Mouse (Mus musculus) heart, postnatal 0 days (tissue): Measurements from ENCODE around the gene Dph3. TPM values are rescaled to one million over a fixed set of nuclear protein-coding genes. Genes with fewer than 3 reads are reported as not detected.

Experiments used
- ATAC-seq: fragments of 200-750 bp; cut with Nextera tagmentation; 2 replicates; pipeline ENCODE4 v1.8.0; 2017; ENCODE audit warnings: low read depth, moderate number of reproducible peaks, moderate library complexity; ENCODE audit not compliant: insufficient read depth
- DNase-seq: peaks from one replicate; pipeline ENCODE4 v3.0.0-alpha.2; 2016; ENCODE audit warnings: low spot score
- H3K27ac ChIP-seq: fragments of 300-500 bp; sonication (generic); 2 replicates; pipeline ENCODE4 v1.5.1; 2014; ENCODE audit warnings: low read depth, mild to moderate bottlenecking
- H3K27me3 ChIP-seq: fragments of 300-500 bp; sonication (generic); 2 replicates; pipeline ENCODE4 v1.6.1; 2014; ENCODE audit warnings: low read length, mixed read lengths; ENCODE audit not compliant: control insufficient read depth, insufficient read depth
- H3K36me3 ChIP-seq: fragments of 300-500 bp; sonication (generic); replicated peaks from 2 replicates; pipeline ENCODE4 v1.6.1; 2014; ENCODE audit warnings: low read length, mixed read lengths; ENCODE audit not compliant: control insufficient read depth, insufficient read depth
- H3K4me1 ChIP-seq: fragments of 300-500 bp; sonication (generic); 2 replicates; pipeline ENCODE4 v1.6.1; 2014; ENCODE audit warnings: antibody characterized with exemption; ENCODE audit not compliant: control insufficient read depth, insufficient read depth
- H3K4me2 ChIP-seq: fragments of 300-500 bp; sonication (generic); 2 replicates; pipeline ENCODE4 v1.6.1; 2014; ENCODE audit warnings: low read depth, mild to moderate bottlenecking, low read length, moderate library complexity
- H3K4me3 ChIP-seq: fragments of 300-500 bp; sonication (generic); 2 replicates; pipeline ENCODE4 v1.5.1; 2014; ENCODE audit warnings: low read depth, low read length
- H3K9ac ChIP-seq: fragments of 300-500 bp; sonication (generic); replicated peaks from 2 replicates; pipeline ENCODE4 v1.6.1; 2014; ENCODE audit warnings: low read depth, low read length, mixed read lengths
- H3K9me3 ChIP-seq: fragments of 300-500 bp; sonication (generic); replicated peaks from 2 replicates; pipeline ENCODE4 v1.6.1; 2016; ENCODE audit warnings: low read length; ENCODE audit not compliant: control insufficient read depth
- CTCF ChIP-seq: IDR thresholded peaks from 2 replicates; pipeline ENCODE4 v1.5.1; 2016; ENCODE audit warnings: antibody characterized with exemption, control low read depth, low read depth
- EP300 ChIP-seq: IDR thresholded peaks from 2 replicates; pipeline ENCODE4 v1.6.1; 2016; ENCODE audit warnings: antibody characterized with exemption, low read depth
- WGBS: fragments of 180-500 bp; shearing (Covaris S2); extraction: QIAGEN DNeasy Blood & Tissue Kit; methylation state at CpG from one replicate; pipeline ENCODE4 v1.1.7; 2014; 5-methylcytosine and 5-hydroxymethylcytosine counted together
- polyA plus RNA-seq: library from polyadenylated mRNA; unstranded; fragments of >200 nt; fragmentation: Nextera tagmentation; extraction: Ambion mirVana; gene quantifications from 2 replicates; pipeline ENCODE4 v1.2.1, GENCODE M21; 2015
- total RNA-seq: library from RNA; depleted of rRNA; stranded (reverse); fragments of >200 nt; gene quantifications from 2 replicates; pipeline ENCODE4 v1.2.3, GENCODE M21; 2014; ENCODE audit warnings: low replicate concordance

Gene Dph3
- total and polyA plus RNA-seq, 2 experiments from 2014 or later = 35.0 to 102 TPM

- DNase-seq (no peak), ATAC-seq (no peak)
- peaks cover 47% of the 10 kb centered on the region for H3K36me3 ChIP-seq
- H3K27ac ChIP-seq = no peak overlapping the region
- TF ChIP-seq EP300 = no peak
- H3K9ac ChIP-seq = no peak overlapping the region
- no peaks in the 10 kb centered on the region for H3K27me3 ChIP-seq
- H3K4me1 ChIP-seq = no peaks in the 10 kb centered on the region
- WGBS = 83% methylated on average over 4 of the region's 4 CpGs
- no peak overlapping the region for H3K4me2 ChIP-seq
- H3K9me3 ChIP-seq = no peaks in the 10 kb centered on the region
- H3K4me3 ChIP-seq = no peak overlapping the region
These were observed 18.0 kb upstream of the Dph3 start for GRCm38 (mm10) chr14:32103556-32103955.

DNA sequence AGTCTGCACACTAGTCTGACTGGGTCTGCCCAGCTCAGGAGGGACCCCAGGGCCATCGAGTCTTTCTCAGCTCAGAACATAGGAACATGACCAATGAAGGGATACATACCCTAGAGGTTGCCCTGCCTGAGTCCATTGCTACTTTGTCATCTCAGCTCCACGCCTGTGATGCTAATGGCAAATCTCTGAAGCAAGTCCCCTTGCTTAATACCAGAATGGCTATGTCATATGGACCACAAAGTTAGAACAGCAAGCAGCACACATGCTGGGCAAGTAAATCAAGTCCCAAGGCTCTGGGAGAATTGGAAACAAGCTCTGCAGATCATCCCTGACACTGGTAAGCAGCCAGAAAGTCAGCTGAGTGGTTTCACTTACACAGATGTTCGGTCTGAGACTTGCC lies 13.4 kb upstream of the Dph3 start:
- Histone ChIP-seq H3K27ac (no peak overlapping the region), H3K4me1 (no peaks in the 10 kb centered on the region), H3K4me2 (no peak overlapping the region), H3K9me3 (no peaks in the 10 kb centered on the region), H3K27me3 (no peaks in the 10 kb centered on the region), H3K4me3 (no peak overlapping the region), H3K9ac (no peak overlapping the region), H3K36me3 (peaks cover 87% of the 10 kb centered on the region)
- DNase-seq (no peak), ATAC-seq (no peak)
- 91% methylated on average over 3 of the region's 3 CpGs for WGBS
- no peak for TF ChIP-seq CTCF
- TF ChIP-seq EP300 = no peak

DNA sequence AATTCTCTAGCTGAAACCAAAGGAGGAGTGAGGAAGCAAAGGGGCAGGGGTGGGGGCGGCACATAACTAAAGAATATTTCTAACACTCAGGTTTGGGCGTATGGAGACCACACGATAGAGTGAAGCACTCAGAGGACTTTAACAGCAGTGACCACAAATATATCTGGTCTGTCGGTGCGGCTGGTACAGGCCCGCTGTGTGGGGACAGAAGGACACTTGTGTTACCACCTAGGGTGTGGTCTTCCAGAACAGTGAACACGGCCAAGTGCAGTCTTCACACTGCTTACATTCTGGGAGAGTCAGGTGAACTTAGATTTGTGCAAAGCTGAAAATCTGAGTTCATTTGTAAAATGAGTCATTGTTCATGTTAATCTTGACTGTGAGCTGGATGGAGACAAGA lies 12.2 kb upstream of the Dph3 start:
- ATAC-seq (no peak), DNase-seq (no peak)
- Histone ChIP-seq H3K27me3 (no peaks in the 10 kb centered on the region), H3K4me2 (no peak overlapping the region), H3K27ac (no peak overlapping the region), H3K9ac (no peak overlapping the region), H3K9me3 (no peaks in the 10 kb centered on the region), H3K4me3 (no peak overlapping the region), H3K4me1 (peaks cover 7% of the 10 kb centered on the region; the same call in 1 of the 2 replicates), H3K36me3 (peaks cover 83% of the 10 kb centered on the region)
- WGBS = 92% methylated on average over 7 of the region's 7 CpGs
- TF ChIP-seq CTCF (no peak), EP300 (no peak)

DNA sequence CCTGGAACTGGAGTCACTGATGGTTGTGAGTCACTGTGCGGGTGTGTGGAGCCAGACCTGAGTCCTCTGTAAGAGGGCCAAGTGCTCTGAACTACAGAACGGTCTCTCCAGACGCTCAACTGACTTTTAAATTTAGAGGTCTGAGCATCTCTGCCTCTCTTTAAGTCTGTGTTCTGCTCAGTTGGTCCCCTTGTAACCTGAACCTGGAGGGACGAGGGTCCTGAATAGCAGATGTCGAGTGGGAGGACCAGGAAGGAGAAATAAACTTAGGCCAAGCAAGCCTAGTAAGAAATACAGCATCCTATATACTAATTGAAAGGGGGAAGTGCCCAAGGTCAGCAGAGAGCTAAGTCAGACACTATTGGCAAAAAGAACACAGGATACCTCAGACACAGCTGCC lies 11.2 kb upstream of the Dph3 start:
- peaks cover 82% of the 10 kb centered on the region for H3K36me3 ChIP-seq

GRCm38 (mm10) chr14:32095646-32096045 lies 10.1 kb upstream of the Dph3 start:
- Histone ChIP-seq H3K4me3 (no peak overlapping the region), H3K36me3 (peaks cover 77% of the 10 kb centered on the region), H3K9me3 (no peaks in the 10 kb centered on the region), H3K27me3 (no peaks in the 10 kb centered on the region), H3K4me1 (peaks cover 7% of the 10 kb centered on the region; the same call in 1 of the 2 replicates), H3K4me2 (no peak overlapping the region), H3K9ac (no peak overlapping the region), H3K27ac (no peak overlapping the region)
- TF ChIP-seq CTCF (no peak), EP300 (no peak)
- ATAC-seq (no peak), DNase-seq (no peak)
- 87% methylated on average over 5 of the region's 5 CpGs for WGBS

More for the DNA sequence above, 11.2 kb upstream of the Dph3 start:
- DNase-seq (no peak), ATAC-seq (no peak)
- H3K9me3 ChIP-seq = no peaks in the 10 kb centered on the region
- H3K9ac ChIP-seq = no peak overlapping the region
- H3K4me3 ChIP-seq = no peak overlapping the region
- H3K27ac ChIP-seq = no peak overlapping the region
- H3K4me1 ChIP-seq = peaks cover 7% of the 10 kb centered on the region; the same call in 1 of the 2 replicates
- TF ChIP-seq CTCF (no peak), EP300 (no peak)
- H3K4me2 ChIP-seq = no peak overlapping the region
- 92% methylated on average over 5 of the region's 5 CpGs for WGBS
- no peaks in the 10 kb centered on the region for H3K27me3 ChIP-seq

DNA sequence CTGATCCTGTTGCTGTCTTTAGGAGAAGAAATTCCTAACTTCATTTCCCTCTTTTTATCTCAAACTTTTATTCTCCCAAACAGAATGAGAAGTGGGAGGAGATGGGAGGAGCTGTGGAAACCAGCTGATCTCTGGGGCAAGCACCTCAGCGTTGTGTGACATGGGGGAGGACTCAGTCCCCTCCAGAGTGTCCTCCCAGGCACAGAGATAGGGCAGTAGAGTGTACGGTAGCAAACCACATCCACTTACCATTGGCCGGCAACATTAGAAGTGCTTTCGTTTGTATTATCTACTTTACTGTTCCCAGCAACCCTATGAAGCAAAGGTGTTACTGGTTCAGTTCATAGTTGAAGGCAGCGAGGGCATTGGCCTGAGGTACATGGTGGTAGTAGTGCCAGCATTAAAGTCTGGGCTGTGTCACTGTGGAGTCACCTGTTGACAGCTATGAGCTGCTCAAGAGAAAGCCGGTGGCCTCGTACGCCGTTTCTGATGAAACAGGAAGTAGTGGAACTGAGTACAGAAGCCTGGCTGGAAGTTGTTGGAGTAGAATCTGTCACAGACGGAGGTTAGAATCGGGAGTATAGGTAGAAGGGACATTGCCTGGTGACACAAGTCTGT lies 8.1 kb upstream of the Dph3 start:
- H3K27me3 ChIP-seq = no peaks in the 10 kb centered on the region
- ATAC-seq = peak; percentile 95
- peaks cover 7% of the 10 kb centered on the region; the same call in 1 of the 2 replicates for H3K4me1 ChIP-seq
- peak overlapping the region; percentile 60 for H3K27ac ChIP-seq
- H3K4me3 ChIP-seq = no peak overlapping the region
- peak overlapping the region; percentile 8 for H3K4me2 ChIP-seq
- WGBS = 10% methylated on average over 11 of the region's 11 CpGs
- TF ChIP-seq EP300 = peak; percentile 24; the same call in 1 of the 2 replicates
- TF ChIP-seq CTCF = no peak
- H3K9ac ChIP-seq = no peak overlapping the region
- DNase-seq = peak; percentile 84
- peaks cover 57% of the 10 kb centered on the region for H3K36me3 ChIP-seq
- no peaks in the 10 kb centered on the region for H3K9me3 ChIP-seq
